Mouse (Mus musculus) bone marrow, adult 2 months (tissue): ENCODE results near the gene Cpox.

Experiments used
- CTCF ChIP-seq: fragments of 200-500 bp; IDR thresholded peaks from 2 replicates; pipeline ENCODE4 v1.5.1; 2011; ENCODE audit warnings: low read length, control low read depth; ENCODE audit not compliant: control insufficient read depth, insufficient read depth
- POLR2A ChIP-seq: fragments of 200-500 bp; IDR thresholded peaks from 2 replicates; pipeline ENCODE4 v1.6.1; 2011; ENCODE audit warnings: low read depth, mild to moderate bottlenecking, control low read depth, low read length, borderline replicate concordance; ENCODE audit not compliant: control insufficient read depth

- TF ChIP-seq CTCF (no peak), POLR2A (no peak)
Observed at GRCm38 (mm10) chr16:58623944-58624343, 46.1 kb upstream of the Cpox start.
